Mouse (Mus musculus) liver, postnatal 0 days (tissue): ENCODE data around the gene Tmem45b.

ENCODE experiments used
- CTCF ChIP-seq: sonication (generic); IDR thresholded peaks from 2 replicates; pipeline ENCODE4 v1.5.1; 2016; ENCODE audit warnings: antibody characterized with exemption, low read depth
- EP300 ChIP-seq: IDR thresholded peaks from 2 replicates; pipeline ENCODE4 v1.6.1; 2016; ENCODE audit warnings: antibody characterized with exemption, low read depth, mild to moderate bottlenecking

- TF ChIP-seq CTCF (no peak), EP300 (no peak)
These were observed 23.9 kb downstream of the Tmem45b start for GRCm38 (mm10) chr9:31440366-31440765.
